Mouse (Mus musculus): ENCODE results near the gene Cox4i2. TPM values are rescaled to one million over a fixed set of nuclear protein-coding genes. Genes with fewer than 3 reads are reported as not detected.

The Cox4i2 gene
- polyA plus RNA-seq, 1 experiment = 84.7 TPM

- DNase-seq = no peak
- TF ChIP-seq CTCF (IDR thresholded peaks at IDR 0.05; ENCODE audit: insufficient read depth, low read length) (no peak), POLR2A (IDR thresholded peaks at IDR 0.05; ENCODE audit: borderline replicate concordance, extremely low read depth, low read depth, low read length) (no peak)
- peaks cover 8% of the 10 kb centered on the region for H3K4me1 ChIP-seq (ENCODE audit: control insufficient read depth, insufficient read depth, low read length)
- WGBS = 83% methylated on average over 2 of the region's 2 CpGs
- H3K4me3 ChIP-seq (replicated peaks; ENCODE audit: extremely low read depth, low read depth, low read length) = no peak overlapping the region
Measured at GRCm38 (mm10) chr2:152776435-152776834, 22.5 kb downstream of the Cox4i2 start.

GRCm38 (mm10) chr2:152777081-152777480, 23.1 kb downstream of the Cox4i2 start:
- no peak for DNase-seq
- Histone ChIP-seq H3K4me1 (ENCODE audit: control insufficient read depth, insufficient read depth, low read length) (peaks cover 14% of the 10 kb centered on the region), H3K4me3 (replicated peaks; ENCODE audit: extremely low read depth, low read depth, low read length) (no peak overlapping the region)
- no peak for TF ChIP-seq CTCF (IDR thresholded peaks at IDR 0.05; ENCODE audit: insufficient read depth, low read length)
- TF ChIP-seq POLR2A (IDR thresholded peaks at IDR 0.05; ENCODE audit: borderline replicate concordance, extremely low read depth, low read depth, low read length) = no peak
- WGBS = 94% methylated on average over 3 of the region's 3 CpGs

DNA sequence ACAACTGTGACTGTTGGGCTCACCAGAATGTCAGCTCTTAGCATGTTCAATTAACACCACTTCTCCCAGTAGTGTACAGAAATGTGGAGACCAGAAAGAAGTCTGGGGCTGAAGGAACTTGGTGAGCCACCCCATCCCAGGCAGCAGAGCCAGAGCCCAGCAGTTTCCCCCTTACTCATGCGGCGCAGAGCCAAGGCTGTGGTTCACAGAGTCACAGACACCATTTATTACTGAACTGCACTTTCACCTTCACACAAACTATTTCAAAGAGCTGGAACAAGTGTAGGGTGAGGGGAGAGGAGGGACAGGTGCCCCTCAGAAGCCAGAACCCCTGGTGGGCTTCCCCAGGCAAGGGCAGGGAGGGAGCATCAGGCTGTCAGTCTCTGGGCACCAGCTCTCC, 26.5 kb downstream of the Cox4i2 start:
- 89% methylated on average over 2 of the region's 2 CpGs for WGBS
- H3K4me3 ChIP-seq (replicated peaks; ENCODE audit: extremely low read depth, low read depth, low read length) = no peak overlapping the region
- H3K4me1 ChIP-seq (ENCODE audit: control insufficient read depth, insufficient read depth, low read length) = peaks cover 27% of the 10 kb centered on the region
- TF ChIP-seq CTCF (IDR thresholded peaks at IDR 0.05; ENCODE audit: insufficient read depth, low read length) (no peak), POLR2A (IDR thresholded peaks at IDR 0.05; ENCODE audit: borderline replicate concordance, extremely low read depth, low read depth, low read length) (no peak)
- DNase-seq = no peak

- DNase-seq = no peak
- H3K4me3 ChIP-seq (replicated peaks; ENCODE audit: extremely low read depth, low read depth, low read length) = no peak overlapping the region
- no peak for TF ChIP-seq POLR2A (IDR thresholded peaks at IDR 0.05; ENCODE audit: borderline replicate concordance, extremely low read depth, low read depth, low read length)
- TF ChIP-seq CTCF (IDR thresholded peaks at IDR 0.05; ENCODE audit: insufficient read depth, low read length) = no peak
- H3K4me1 ChIP-seq (ENCODE audit: control insufficient read depth, insufficient read depth, low read length) = peaks cover 32% of the 10 kb centered on the region
- 70% methylated on average over 3 of the region's 3 CpGs for whole genome bisulfite sequencing
Measured at GRCm38 (mm10) chr2:152781031-152781711, 27.2 kb downstream of the Cox4i2 start.

GRCm38 (mm10) chr2:152782656-152783055, 28.7 kb downstream of the Cox4i2 start:
- 63% methylated on average over 5 of the region's 5 CpGs for whole genome bisulfite sequencing
- Histone ChIP-seq H3K4me1 (ENCODE audit: control insufficient read depth, insufficient read depth, low read length) (peaks cover 35% of the 10 kb centered on the region), H3K4me3 (replicated peaks; ENCODE audit: extremely low read depth, low read depth, low read length) (no peak overlapping the region)
- no peak for TF ChIP-seq POLR2A (IDR thresholded peaks at IDR 0.05; ENCODE audit: borderline replicate concordance, extremely low read depth, low read depth, low read length)
- no peak for TF ChIP-seq CTCF (IDR thresholded peaks at IDR 0.05; ENCODE audit: insufficient read depth, low read length)
- DNase-seq = no peak

- H3K4me1 ChIP-seq (ENCODE audit: control insufficient read depth, insufficient read depth, low read length) = peaks cover 39% of the 10 kb centered on the region
Measured at GRCm38 (mm10) chr2:152783241-152783640, 29.3 kb downstream of the Cox4i2 start.

GRCm38 (mm10) chr2:152784640-152785039, 30.7 kb downstream of the Cox4i2 start:
- Histone ChIP-seq H3K4me1 (ENCODE audit: control insufficient read depth, insufficient read depth, low read length) (peaks cover 53% of the 10 kb centered on the region), H3K4me3 (replicated peaks; ENCODE audit: extremely low read depth, low read depth, low read length) (no peak overlapping the region)
- 57% methylated on average over 8 of the region's 8 CpGs for WGBS
- DNase-seq = no peak
- TF ChIP-seq CTCF (IDR thresholded peaks at IDR 0.05; ENCODE audit: insufficient read depth, low read length) = no peak
- TF ChIP-seq POLR2A (IDR thresholded peaks at IDR 0.05; ENCODE audit: borderline replicate concordance, extremely low read depth, low read depth, low read length) = peak; percentile 51; the same call in 1 of the 2 replicates

More at GRCm38 (mm10) chr2:152783241-152783640, 29.3 kb downstream of the Cox4i2 start:
- no peak for TF ChIP-seq POLR2A (IDR thresholded peaks at IDR 0.05; ENCODE audit: borderline replicate concordance, extremely low read depth, low read depth, low read length)
- WGBS = 95% methylated on average over 5 of the region's 5 CpGs
- DNase-seq = no peak
- H3K4me3 ChIP-seq (replicated peaks; ENCODE audit: extremely low read depth, low read depth, low read length) = no peak overlapping the region

DNA sequence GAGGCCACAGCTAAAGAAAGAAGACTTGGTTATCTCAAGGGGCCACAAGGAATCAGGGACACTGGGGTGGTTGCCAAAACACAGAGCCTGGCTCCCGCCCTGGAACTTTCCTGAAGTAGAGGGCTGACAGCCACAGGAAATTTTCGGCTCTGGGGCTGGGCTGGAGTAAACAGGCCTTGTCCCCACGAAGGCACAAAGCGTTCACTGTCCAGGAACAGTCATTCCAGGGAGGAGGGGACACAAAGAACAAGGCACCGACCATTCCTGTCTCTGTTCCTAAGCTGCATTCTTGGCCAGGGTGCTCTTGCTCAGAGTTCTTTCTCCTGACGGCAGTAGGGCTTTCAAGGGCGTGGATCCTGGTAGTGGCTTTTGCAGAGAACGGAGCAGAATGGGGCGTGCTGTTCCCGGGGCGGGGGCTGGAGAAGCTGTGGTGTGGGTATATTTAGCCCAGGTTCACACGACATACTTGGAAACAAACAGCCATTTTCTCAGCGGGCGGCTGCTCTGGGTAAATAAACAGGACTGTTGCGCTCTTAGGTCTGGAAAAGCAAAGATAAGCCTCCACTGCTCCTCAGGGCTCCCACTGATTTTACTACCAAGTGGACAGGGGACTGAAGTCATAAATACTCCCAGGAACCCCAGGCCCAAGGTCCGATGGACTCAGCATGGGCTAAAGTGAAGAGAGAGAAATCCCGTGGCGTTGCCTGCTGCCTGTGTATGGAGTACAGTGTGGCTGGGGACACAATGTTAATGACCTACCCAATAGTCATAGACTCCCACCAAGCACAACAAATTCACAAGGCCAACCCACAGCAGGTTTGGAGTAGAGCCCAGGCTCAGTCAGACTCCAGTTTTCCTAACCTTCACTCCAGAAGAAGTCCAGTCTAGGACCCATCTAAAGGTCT, 31.7 kb downstream of the Cox4i2 start:
- peak; percentile 78 for DNase-seq
- TF ChIP-seq POLR2A (IDR thresholded peaks at IDR 0.05; ENCODE audit: borderline replicate concordance, extremely low read depth, low read depth, low read length) (peak; percentile 75; the same call in 1 of the 2 replicates), CTCF (IDR thresholded peaks at IDR 0.05; ENCODE audit: insufficient read depth, low read length) (no peak)
- H3K4me3 ChIP-seq (replicated peaks; ENCODE audit: extremely low read depth, low read depth, low read length) = peak overlapping the region; percentile 1
- WGBS = 17% methylated on average over 18 of the region's 18 CpGs
- peaks cover 63% of the 10 kb centered on the region for H3K4me1 ChIP-seq (ENCODE audit: control insufficient read depth, insufficient read depth, low read length)

GRCm38 (mm10) chr2:152787136-152787535, 33.2 kb downstream of the Cox4i2 start:
- 78% methylated on average over 2 of the region's 2 CpGs for WGBS

More at GRCm38 (mm10) chr2:152787136-152787535, 33.2 kb downstream of the Cox4i2 start:
- DNase-seq = no peak
- no peak for TF ChIP-seq POLR2A (IDR thresholded peaks at IDR 0.05; ENCODE audit: borderline replicate concordance, extremely low read depth, low read depth, low read length)
- TF ChIP-seq CTCF (IDR thresholded peaks at IDR 0.05; ENCODE audit: insufficient read depth, low read length) = no peak
- peaks cover 63% of the 10 kb centered on the region for H3K4me1 ChIP-seq (ENCODE audit: control insufficient read depth, insufficient read depth, low read length)
- no peak overlapping the region for H3K4me3 ChIP-seq (replicated peaks; ENCODE audit: extremely low read depth, low read depth, low read length)
